Mouse (Mus musculus): ENCODE results near the gene Pum3. TPM values are rescaled to one million over a fixed set of nuclear protein-coding genes. Genes with fewer than 3 reads are reported as not detected.

The Pum3 gene
- total RNA-seq (2021): 10 to 100 TPM; 50.6 to 60.9 TPM

DNA sequence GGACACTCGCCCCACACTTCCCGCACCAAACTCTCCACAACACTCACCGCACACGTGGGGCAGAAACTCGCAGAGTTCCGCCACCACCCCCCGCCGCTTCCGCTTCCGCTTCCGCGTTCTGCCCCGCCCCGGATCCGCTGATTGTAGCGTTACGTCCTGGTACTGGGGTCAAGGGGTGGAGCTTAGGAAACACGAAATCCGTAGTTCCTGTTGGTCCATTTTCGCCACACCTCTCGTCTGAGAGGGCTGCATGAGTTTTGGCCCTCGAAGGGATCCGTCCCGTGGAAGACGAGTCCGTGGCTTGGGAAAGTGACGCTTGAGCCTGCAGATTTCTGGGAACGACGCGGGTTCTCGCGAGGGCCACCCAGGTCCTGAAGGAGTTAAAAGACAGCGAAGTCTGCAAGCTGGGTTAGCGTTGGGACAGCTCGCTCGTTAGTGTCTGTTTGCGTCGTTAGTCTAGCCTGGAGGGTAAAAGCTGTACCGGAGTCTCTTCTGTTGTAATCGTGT, at the start of gene Pum3:
Pum3 (minus strand) TSS at position 81 of the 507 bp plus-strand sequence.
- peak; percentile 98 for DNase-seq

DNA sequence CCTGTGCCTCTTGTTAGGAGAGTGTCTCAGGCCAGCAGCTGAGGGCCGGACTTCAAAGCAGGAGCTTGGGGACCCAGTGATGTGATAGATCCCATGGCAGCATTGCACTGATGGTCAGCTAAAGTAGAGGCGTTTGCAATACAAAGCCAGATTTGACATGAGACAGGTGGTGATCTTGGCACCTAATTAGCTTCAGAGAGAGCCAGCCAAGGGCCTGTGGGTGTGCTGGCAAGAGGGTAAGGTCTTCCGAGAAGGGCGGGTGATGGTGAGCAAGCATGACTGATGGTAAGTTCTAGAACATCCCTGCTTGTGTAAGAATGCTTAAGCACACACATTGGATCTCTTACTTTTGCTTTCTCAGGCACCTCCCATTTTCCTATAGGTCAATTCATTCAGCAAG, 37.1 kb upstream of the Pum3 start:
- DNase-seq: no peak

DNA sequence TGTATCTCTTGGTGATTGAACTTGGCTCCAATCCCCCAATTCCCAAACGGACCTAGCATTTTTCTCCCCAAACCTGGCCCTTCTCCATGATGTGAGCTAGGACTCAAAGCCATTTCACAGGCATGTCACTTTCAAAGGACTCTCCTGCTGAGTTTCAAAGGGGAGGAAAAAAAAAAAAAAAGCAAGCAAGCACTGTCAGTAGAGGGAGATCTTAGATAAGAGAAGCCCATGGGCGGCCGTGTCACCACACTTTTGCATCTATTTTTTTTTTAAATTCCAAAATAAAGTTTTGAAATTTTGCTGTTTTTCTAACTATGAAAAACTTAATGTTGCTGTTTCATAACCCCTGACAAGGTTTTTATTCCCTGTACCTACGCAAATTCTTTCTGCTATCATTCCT, 33.0 kb upstream of the Pum3 start:
- no peak for DNase-seq

DNA sequence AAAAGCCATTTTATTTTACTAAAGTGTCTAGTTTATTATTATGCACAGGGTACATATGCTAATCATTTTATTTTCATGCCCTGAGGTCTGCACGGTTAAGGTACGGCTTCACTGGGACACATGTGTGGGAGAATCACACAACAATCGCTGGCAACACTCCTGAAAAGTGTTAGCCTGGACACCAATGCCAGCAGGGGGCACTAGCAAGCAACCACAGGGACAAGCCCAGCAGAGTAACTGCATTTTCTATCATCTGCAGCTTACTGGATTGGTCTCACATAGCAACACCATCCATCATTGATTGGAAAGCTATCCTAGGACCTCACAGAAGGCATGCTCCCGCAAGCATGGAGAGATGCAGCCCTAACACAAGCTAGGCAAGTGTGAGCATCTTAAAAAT, 20.8 kb upstream of the Pum3 start:
- DNase-seq: peak; percentile 44 to 67

DNA sequence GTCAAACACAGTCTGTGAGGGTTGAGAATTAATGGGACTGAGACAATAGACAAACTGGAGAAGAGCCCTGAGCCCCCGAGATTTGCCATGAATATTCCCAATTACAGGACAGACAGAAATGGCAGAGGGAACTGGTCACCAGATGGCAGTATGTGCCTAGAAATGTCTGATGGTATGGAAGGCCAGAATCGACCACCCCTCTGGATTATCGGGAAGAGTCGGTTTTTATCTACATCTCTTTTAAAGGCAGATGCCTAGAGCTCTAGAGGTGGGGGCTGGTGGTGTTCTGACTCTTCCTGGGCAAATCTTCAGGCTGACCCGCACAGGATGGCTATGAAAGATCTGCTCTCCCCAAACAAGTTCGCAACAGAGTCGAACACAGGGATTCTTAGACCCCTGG, 17.9 kb upstream of the Pum3 start:
- peak in 1 of 2 experiments; percentile 31 for DNase-seq

DNA sequence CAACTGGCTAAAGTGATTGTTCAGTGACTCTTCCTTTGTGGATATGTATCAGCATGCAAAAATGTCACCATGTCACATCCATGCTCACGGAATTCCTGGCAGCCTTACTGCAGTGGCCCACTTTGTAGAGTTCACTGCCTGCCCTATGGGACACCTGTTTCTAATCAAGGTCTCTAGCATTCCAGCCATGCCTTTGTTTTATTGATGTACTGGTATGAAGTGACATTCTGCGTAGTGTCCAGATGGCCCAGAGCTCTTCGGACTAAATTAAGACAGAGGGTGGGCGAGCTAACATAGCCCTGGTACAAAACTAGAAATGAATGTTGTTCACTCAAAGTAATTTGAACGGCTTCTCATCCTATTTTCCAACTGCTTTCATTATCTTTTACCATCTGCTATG, 11.5 kb upstream of the Pum3 start:
- no peak for DNase-seq

DNA sequence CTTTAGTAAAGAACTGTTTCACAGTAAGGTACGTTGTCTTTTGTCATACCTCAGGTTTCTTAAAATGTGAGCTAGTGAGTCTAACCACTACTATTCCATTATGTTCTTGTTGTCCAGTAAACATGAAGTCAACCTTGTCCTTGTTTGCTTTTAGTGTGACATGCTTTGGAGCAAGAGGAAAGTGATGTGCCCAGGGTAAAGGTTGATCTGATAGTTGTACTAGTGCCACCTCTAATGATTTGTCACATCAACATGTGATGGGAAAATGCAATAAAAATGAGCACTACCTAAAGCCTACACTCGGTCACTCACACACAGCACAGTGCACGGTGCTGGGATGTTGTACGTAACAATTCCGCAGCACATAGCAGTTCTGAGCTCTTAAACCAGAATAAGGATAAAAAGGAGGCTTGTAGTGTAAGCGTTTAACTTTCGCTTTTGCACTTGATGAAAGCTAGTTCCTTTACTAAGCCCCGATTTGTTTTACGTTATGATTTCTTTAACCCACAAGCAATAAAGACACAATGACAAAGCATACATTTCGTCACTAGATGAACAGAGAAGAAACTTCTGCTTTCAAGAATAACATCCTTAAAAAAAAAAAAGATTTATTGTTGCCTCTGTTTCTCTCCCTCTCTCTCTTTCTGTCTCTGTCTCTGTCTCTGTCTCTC, 8.5 kb upstream of the Pum3 start:
- DNase-seq: no peak

DNA sequence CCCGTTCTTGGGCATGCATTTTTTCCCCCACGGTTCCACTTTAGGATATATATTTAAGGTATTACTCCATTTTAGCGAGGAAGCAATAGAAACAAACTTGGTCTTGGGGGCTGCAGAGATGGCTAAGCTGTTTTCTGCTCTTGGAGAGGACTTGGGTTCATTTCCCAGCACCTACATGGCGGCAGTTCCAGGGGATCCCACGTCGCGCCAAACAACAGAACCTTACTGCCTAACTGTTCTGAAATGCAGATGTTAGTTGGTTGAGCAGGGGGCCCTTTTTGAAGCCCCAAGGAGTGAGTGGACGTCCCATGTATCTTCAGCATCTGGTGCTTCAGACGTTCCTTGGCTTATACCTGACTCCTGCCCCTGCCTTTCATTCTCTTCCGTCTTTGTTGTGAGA, 781 bp upstream of the Pum3 start:
- peak in 1 of 2 experiments; percentile 20 for DNase-seq

DNA sequence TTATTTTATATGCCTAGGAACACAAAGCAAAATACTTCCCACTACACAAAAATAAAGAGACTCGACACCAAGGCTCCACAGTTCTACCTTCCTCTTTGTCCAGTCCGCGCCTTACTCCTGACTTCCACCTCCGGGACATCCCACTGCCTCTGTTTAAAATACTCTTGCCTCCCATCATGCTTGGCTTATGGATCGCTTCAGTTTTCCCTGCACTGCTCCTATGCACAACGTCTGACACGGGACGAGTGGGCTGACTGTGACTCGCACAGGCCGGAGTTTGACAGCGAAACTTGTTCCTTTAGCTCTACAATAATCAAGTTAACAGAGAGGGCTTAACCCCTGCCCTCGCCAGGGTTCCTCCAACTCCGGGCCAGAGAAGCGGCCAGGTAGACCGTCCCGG, 344 bp downstream of the Pum3 start:
- no peak for DNase-seq

DNA sequence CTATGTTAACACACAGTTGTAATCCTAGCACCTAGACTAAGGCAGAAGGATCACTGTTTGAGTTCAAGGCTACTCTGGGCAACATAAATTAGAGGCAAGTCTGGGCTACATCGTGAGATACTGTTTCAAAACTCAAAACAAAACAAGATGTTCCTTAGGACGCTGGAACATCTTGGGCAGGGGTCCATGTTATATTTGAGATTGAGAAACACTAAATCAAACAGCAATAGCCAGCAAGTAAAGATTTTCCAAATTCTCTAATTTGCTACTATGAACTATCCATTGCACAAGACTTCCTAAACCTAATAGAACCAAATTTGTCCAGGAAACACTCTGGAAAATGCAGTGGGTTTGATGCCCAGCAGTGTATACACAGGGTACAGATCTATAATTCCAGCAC, 1.8 kb downstream of the Pum3 start:
- no peak for DNase-seq

DNA sequence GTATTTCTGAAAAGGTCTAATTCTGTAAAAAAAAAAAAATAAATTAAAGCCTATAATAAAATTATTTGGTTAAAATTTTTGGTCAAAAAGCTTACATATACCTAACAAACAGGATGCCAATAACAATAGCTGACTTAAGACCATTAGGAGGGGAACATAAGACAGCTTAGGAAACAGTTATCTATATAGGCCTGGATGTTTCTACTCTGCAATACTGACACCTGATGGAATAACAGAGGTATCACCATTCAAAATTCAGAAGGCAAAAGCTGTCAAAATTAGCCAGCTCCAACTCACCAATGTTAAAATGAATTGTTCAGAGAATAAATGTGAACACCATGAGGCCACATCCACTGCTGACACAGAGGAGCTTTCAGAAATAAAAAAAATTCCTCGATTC, 3.2 kb downstream of the Pum3 start:
- DNase-seq: no peak

DNA sequence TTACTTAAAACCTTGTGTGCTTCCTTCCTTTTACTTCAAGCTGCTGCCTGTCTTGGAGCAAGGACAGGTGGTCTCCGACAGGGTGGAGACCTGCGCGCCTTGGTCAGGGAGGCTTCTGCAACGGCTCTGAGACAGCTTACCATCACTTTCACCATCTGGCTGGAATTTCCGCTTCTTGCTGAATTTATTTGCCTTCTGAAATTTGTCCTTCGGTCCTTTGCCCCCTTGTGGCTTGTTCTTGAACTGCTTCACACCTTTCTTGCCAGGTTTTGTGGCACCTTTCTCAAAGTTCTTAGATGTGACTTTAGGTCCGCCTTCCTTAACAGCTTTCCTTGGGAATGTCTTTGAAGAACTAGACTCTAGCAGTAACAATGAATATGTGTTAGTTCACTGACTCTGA, 4.0 kb downstream of the Pum3 start:
- DNase-seq: no peak

DNA sequence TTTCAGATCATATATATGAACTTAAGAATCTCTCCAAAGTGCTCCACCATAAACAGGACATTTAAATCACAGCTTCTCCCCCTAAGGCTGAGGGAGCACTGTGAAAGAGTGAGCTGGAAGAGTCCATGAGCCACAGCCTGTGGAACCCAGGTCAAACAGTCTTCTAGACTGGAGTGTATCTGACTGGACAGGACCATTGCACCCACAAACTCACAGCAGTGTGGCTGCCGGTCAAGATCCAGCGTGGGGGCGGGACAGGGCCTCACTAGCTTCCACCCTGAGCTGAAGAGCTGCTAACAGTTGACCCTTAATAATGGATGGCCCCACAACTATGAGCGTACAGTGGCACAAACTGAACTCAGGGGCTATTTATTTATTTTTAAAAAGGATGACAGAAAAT, 12.2 kb downstream of the Pum3 start:
- no peak for DNase-seq

DNA sequence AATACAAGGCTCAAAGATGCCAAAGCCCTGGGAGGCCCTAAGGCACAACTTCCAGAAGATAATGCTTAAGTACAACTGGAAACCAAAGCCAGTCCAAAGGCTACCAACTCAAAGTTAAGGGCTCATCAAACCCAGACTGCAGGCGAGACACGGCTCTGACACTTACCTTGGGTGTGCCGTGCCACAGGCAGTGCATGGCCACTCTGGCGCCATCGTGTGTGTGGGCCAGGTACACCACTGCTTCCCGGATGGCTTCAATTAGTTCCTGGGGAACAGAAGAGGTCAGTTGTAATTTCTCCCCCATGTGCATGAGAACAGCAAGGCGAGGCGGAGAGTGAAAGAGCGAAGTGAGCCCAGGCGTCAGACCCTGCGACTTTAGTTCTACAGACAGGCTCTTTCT, 13.1 kb downstream of the Pum3 start:
- peak; percentile 24 to 25 for DNase-seq

DNA sequence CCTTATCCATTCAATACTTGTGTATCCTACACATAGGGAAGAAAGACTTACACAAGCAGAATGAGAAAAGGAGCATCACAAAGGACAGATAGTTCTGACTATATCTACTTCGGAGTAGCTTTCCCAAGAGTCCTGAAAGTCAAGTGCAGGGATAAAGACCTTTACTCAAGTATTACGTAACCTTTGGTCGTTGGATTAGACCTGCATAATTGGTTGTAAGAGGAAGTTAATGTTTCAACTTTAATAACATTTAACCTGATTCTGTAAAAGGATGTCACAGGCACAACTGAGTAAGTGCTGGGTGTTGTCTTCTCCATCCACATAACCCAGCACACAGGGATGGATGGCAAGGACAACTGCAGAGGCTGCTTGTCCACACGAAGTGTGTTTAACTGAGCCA, 18.3 kb downstream of the Pum3 start:
- no peak for DNase-seq

DNA sequence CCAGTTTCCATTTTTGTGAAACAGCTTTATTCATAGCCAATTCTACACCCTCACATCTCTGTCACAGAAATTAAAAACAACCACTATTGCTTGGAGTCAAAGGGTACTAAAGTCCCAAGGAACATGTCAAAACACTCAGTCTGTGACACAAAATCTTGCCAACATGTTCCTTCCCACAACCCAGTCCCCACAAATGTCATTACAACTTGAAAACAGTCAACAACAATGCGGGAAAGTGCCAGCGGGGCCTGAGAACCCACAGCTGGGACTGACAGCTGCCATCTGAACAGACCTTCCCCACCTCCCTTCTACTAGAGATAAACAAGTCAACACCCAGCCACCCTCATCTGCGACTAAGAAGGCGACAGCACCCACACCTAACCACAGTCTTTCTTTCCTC, 18.9 kb downstream of the Pum3 start:
- no peak for DNase-seq

DNA sequence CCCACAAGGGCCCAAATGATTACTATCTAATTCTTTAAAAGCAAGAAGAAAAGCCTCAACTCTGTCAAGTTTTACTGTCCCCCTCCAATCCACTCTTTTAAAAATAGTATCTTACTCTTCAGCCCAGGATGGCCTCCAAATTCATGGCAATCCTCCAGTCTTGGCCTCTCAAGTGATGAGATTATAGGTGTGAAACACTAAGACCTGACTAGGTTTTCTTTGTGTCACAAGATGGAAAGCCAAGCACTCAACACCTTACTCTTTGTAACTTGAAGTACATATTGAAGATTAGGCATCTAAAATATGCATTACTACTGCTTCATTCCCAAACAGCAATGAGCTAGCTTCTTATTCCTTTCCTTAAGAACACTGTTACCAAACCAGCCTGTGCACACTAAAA, 19.8 kb downstream of the Pum3 start:
- no peak for DNase-seq

DNA sequence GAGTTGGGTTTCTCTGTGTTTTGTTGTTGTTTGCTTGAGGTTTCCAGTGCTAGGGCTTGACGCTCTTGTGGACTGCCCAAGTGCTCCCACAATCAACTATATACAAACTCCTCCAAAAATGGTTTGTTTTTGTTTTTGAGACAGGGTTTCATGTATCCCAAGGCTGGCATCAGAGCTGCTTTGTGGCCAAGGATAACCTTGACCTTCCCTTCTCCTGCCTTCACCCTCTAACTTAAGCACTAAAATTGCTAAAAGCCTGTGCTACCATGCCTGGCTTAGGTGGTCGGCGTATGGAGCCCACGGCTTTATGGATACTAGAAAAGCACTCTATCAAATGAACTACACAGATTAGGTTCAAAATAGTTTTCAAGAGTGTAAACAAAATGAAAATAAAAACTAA, 20.4 kb downstream of the Pum3 start:
- DNase-seq: no peak

DNA sequence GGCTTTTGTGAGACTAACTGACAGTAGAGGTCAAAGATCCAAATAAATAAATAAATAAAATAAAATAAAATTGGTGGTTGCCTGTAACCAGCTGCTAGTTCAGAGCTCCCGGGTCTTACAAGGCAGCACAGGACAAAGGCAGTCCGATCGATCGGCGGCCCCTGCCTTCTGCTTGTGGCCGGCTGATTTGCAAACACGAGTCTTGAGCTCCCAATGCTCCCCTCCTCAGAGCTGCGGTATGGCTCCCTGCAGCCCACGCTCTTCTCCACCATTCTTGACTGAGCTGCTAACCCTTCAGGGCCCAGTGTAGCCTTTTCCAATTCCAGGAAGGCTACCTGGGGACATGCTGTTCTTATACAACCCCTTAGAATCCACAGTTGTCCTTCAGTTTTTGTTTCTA, 31.8 kb downstream of the Pum3 start:
- no peak for DNase-seq

DNA sequence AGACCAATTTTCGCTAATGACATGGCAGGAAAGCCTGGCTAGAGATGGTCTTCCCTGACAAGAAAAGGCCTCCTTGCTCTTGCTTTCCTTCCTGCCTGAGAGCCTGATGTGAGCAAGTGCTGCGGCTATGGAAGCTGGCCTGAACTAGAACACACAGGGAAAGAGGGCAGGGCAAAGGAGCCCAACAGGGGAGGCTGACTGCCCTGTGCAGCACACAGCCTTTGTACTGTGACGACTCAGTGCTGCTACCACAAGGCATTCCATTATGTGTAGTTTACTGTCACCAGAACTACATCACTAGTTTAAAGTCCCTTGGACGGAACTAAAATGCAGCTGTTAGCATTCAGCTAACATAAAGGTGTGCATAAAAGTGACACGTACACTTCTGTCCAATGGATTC, 32.4 kb downstream of the Pum3 start:
- DNase-seq: no peak

DNA sequence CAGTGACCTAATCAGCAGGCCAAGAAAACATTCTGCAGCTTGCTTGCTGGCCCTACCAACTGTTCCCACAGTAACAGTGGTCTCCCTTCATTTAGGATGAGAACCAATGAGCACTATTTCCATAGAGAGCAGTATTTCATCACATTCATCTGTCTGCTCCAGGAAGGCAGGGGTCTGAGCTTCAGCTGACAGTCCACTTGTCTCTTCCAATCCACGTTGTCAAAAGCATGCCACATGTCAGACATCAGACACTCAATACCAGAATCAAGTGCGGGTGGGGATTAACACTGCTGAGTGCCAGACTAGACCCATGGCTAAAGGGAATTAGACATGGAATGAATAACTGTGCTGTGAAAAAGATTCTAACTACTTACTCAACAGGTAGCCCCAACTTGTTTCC, 32.9 kb downstream of the Pum3 start:
- DNase-seq: no peak

DNA sequence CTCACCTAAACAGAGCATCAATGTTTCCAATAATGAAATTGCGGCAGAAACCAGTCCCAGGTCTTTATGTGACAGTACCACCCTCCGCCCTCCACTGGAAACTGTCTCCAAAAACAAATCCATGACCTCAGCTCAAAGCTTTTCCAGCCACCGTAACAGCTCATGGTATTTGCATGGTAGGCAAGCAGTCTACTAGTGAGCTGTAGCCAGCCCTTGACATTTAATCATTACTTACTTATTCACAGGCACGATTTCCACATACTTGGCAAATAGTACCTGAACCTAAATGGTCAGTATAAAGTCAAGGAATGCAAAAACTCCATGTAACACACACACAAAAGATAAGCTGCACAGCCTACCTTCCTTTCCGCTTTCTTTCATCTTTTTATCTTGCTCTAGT, 33.7 kb downstream of the Pum3 start:
- DNase-seq: no peak

DNA sequence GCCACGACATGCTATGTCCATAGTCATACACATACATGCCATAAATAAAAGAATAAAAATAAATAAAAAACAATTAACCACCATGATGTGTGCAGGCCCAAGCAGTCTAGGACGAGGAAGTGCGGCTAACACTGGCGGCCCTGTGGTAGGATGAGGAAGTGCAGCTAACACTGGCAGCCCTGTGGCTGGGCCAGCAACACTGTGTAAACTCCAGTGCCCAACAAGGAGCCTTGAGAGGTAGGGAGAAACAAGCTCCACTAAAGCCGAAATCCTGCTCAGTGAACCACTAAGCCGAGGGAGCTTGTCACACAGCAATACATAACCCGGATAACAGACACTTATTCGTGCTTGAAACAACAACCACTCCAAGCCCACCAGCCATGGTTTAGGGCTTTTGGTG, 34.1 kb downstream of the Pum3 start:
- DNase-seq: no peak

DNA sequence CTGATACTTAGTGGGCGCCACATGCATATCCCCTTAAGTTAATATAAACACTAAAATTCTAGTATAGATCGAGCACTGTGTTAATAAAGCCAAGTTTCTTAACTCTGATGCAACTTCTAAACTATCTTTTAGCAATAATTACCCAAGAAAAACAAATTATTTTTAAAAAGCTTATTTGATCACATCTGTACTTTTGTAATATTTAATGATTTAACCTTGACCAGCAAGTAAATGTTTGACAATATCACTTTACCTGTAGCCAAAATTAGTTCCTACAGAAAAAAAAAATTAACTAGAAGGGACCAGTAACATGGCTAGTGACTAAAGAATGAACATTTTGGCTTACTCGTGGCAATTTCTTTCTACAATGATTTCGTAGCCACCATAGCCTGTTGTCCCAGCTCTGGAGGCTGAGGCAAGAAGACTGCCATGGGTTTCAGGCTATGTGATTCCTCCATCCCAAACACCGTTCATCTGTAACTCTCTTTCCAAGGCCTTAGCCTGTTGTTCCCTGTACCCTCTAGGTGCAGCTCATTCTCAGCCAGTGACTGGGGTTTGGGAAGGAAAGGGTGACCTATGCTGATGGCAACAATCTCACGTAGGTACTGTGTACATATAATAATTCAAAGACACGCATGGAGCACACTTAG, 35.2 kb downstream of the Pum3 start:
- DNase-seq: no peak

DNA sequence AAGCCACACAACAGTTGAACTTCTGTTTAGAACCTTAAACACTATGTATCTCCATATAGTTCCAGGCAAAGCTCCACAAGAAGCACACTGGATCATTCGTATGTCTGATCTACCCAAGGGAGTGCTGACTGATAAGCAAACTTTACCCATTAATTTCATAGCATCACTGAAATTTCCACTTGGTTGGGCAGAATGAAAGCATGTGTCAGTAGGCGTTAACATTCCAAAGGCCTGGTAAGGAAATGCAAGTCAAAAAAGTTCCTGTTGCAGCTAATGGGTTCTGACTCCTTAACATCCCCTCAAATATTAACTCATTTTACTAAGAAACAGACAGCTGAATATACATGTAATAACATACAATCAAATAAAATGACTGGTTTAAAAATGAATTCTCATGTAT, 37.2 kb downstream of the Pum3 start:
- DNase-seq: no peak
